Mouse (Mus musculus): ENCODE measurements around the gene Slc25a39.

- TF ChIP-seq CTCF (IDR thresholded peaks at IDR 0.05; ENCODE audit: control insufficient read depth, insufficient read depth, insufficient replicate concordance, low read depth, low read length) (no peak), POLR2A (IDR thresholded peaks at IDR 0.05; ENCODE audit: control insufficient read depth, low read depth, low read length) (peak; percentile 69)
Observed at GRCm38 (mm10) chr11:102406900-102407833, 579 bp downstream of the Slc25a39 start.

Measured in testis, adult 2 months (tissue).